Mouse (Mus musculus): ENCODE results near the gene Myom1. TPM values are rescaled to one million over a fixed set of nuclear protein-coding genes. Genes with fewer than 3 reads are reported as not detected.

Gene Myom1
- polyA plus RNA-seq, 1 experiment from 2014 or later, result 5.7 TPM

- Histone ChIP-seq H3K9me3 (ENCODE audit: low read depth, low read length) (no peaks in the 10 kb centered on the region), H3K9ac (no peak overlapping the region), H3K36me3 (ENCODE audit: insufficient read depth) (no peaks in the 10 kb centered on the region), H3K4me1 (ENCODE audit: insufficient read depth) (peaks cover 19% of the 10 kb centered on the region), H3K27ac (ENCODE audit: low read depth) (no peak overlapping the region), H3K4me2 (no peak overlapping the region), H3K4me3 (ENCODE audit: low read depth, low read length) (no peak overlapping the region), H3K27me3 (ENCODE audit: insufficient read depth, low read length) (no peaks in the 10 kb centered on the region)
- no peak for DNase-seq
- 59% methylated on average over 12 of the region's 12 CpGs for WGBS
- no peak for TF ChIP-seq CTCF (IDR thresholded peaks at IDR 0.05; ENCODE audit: low read depth)
- no peak for ATAC-seq (ENCODE audit: insufficient read depth)
These were observed 123.6 kb downstream of the Myom1 start for GRCm38 (mm10) chr17:71126001-71126400.

- H3K4me3 ChIP-seq (ENCODE audit: low read depth, low read length), result no peak overlapping the region
- no peak overlapping the region for H3K4me2 ChIP-seq
- no peaks in the 10 kb centered on the region for H3K36me3 ChIP-seq (ENCODE audit: insufficient read depth)
- 42% methylated on average over 7 of the region's 7 CpGs for WGBS
- ATAC-seq (ENCODE audit: insufficient read depth) (no peak; the same call in 1 of the 2 replicates), DNase-seq (peak; percentile 63)
- H3K27me3 ChIP-seq (ENCODE audit: insufficient read depth, low read length), result no peaks in the 10 kb centered on the region
- H3K9me3 ChIP-seq (ENCODE audit: low read depth, low read length), result no peaks in the 10 kb centered on the region
- no peak for TF ChIP-seq CTCF (IDR thresholded peaks at IDR 0.05; ENCODE audit: low read depth)
- peak overlapping the region; percentile 37; the same call in 1 of the 2 replicates for H3K27ac ChIP-seq (ENCODE audit: low read depth)
- H3K9ac ChIP-seq, result no peak overlapping the region
- H3K4me1 ChIP-seq (ENCODE audit: insufficient read depth), result peaks cover 19% of the 10 kb centered on the region
These were observed 125.2 kb downstream of the Myom1 start for GRCm38 (mm10) chr17:71127464-71128110.

GRCm38 (mm10) chr17:71129489-71130261 is 127.2 kb downstream of the Myom1 start:
- Histone ChIP-seq H3K27ac (ENCODE audit: low read depth) (peak overlapping the region; percentile 42), H3K4me2 (no peak overlapping the region), H3K9ac (no peak overlapping the region), H3K27me3 (ENCODE audit: insufficient read depth, low read length) (no peaks in the 10 kb centered on the region), H3K4me3 (ENCODE audit: low read depth, low read length) (no peak overlapping the region), H3K9me3 (ENCODE audit: low read depth, low read length) (no peaks in the 10 kb centered on the region), H3K4me1 (ENCODE audit: insufficient read depth) (peaks cover 19% of the 10 kb centered on the region), H3K36me3 (ENCODE audit: insufficient read depth) (no peaks in the 10 kb centered on the region)
- DNase-seq (peak; percentile 41), ATAC-seq (ENCODE audit: insufficient read depth) (peak; percentile 73)
- 49% methylated on average over 9 of the region's 9 CpGs for WGBS
- no peak for TF ChIP-seq CTCF (IDR thresholded peaks at IDR 0.05; ENCODE audit: low read depth)

- peaks cover 12% of the 10 kb centered on the region for H3K4me1 ChIP-seq (ENCODE audit: insufficient read depth)
- no peak overlapping the region for H3K4me2 ChIP-seq
- no peak overlapping the region for H3K9ac ChIP-seq
- DNase-seq, result no peak
- H3K36me3 ChIP-seq (ENCODE audit: insufficient read depth), result no peaks in the 10 kb centered on the region
- H3K4me3 ChIP-seq (ENCODE audit: low read depth, low read length), result no peak overlapping the region
- H3K9me3 ChIP-seq (ENCODE audit: low read depth, low read length), result no peaks in the 10 kb centered on the region
- ATAC-seq (ENCODE audit: insufficient read depth), result no peak
- TF ChIP-seq CTCF (IDR thresholded peaks at IDR 0.05; ENCODE audit: low read depth), result no peak
- no peak overlapping the region for H3K27ac ChIP-seq (ENCODE audit: low read depth)
- H3K27me3 ChIP-seq (ENCODE audit: insufficient read depth, low read length), result no peaks in the 10 kb centered on the region
These were observed 129.8 kb downstream of the Myom1 start for GRCm38 (mm10) chr17:71132221-71132620.

- no peak for ATAC-seq (ENCODE audit: insufficient read depth)
- peaks cover 9% of the 10 kb centered on the region for H3K4me1 ChIP-seq (ENCODE audit: insufficient read depth)
These were observed 130.5 kb downstream of the Myom1 start for GRCm38 (mm10) chr17:71132856-71133439.

GRCm38 (mm10) chr17:71134441-71134955 is 132.1 kb downstream of the Myom1 start:
- Histone ChIP-seq H3K9ac (no peak overlapping the region), H3K4me3 (ENCODE audit: low read depth, low read length) (no peak overlapping the region), H3K27ac (ENCODE audit: low read depth) (no peak overlapping the region), H3K9me3 (ENCODE audit: low read depth, low read length) (no peaks in the 10 kb centered on the region), H3K36me3 (ENCODE audit: insufficient read depth) (no peaks in the 10 kb centered on the region), H3K4me1 (ENCODE audit: insufficient read depth) (peaks cover 9% of the 10 kb centered on the region), H3K4me2 (no peak overlapping the region), H3K27me3 (ENCODE audit: insufficient read depth, low read length) (no peaks in the 10 kb centered on the region)
- ATAC-seq (ENCODE audit: insufficient read depth) (no peak), DNase-seq (no peak)
- TF ChIP-seq CTCF (IDR thresholded peaks at IDR 0.05; ENCODE audit: low read depth), result no peak
- WGBS, result 77% methylated on average over 3 of the region's 3 CpGs

More at GRCm38 (mm10) chr17:71132856-71133439, 130.5 kb downstream of the Myom1 start:
- WGBS, result 77% methylated on average over 11 of the region's 11 CpGs
- DNase-seq, result no peak
- Histone ChIP-seq H3K4me3 (ENCODE audit: low read depth, low read length) (no peak overlapping the region), H3K27me3 (ENCODE audit: insufficient read depth, low read length) (no peaks in the 10 kb centered on the region), H3K27ac (ENCODE audit: low read depth) (no peak overlapping the region), H3K9me3 (ENCODE audit: low read depth, low read length) (no peaks in the 10 kb centered on the region), H3K9ac (no peak overlapping the region), H3K36me3 (ENCODE audit: insufficient read depth) (no peaks in the 10 kb centered on the region), H3K4me2 (no peak overlapping the region)
- no peak for TF ChIP-seq CTCF (IDR thresholded peaks at IDR 0.05; ENCODE audit: low read depth)

GRCm38 (mm10) chr17:71135108-71135507 is 132.7 kb downstream of the Myom1 start:
- Histone ChIP-seq H3K4me2 (no peak overlapping the region), H3K27ac (ENCODE audit: low read depth) (no peak overlapping the region), H3K4me1 (ENCODE audit: insufficient read depth) (peaks cover 5% of the 10 kb centered on the region), H3K36me3 (ENCODE audit: insufficient read depth) (no peaks in the 10 kb centered on the region), H3K9me3 (ENCODE audit: low read depth, low read length) (no peaks in the 10 kb centered on the region), H3K9ac (no peak overlapping the region), H3K4me3 (ENCODE audit: low read depth, low read length) (no peak overlapping the region), H3K27me3 (ENCODE audit: insufficient read depth, low read length) (no peaks in the 10 kb centered on the region)
- TF ChIP-seq CTCF (IDR thresholded peaks at IDR 0.05; ENCODE audit: low read depth), result no peak
- WGBS, result 28% methylated on average over 5 of the region's 5 CpGs
- DNase-seq (peak; percentile 61), ATAC-seq (ENCODE audit: insufficient read depth) (0 out of 2 replicates have a peak, but pooled peaks have one; percentile 39)

All from lung, embryonic 14.5 days (tissue).